Mouse (Mus musculus): Measurements from ENCODE around the gene Neo1. TPM values are rescaled to one million over a fixed set of nuclear protein-coding genes. Genes with fewer than 3 reads are reported as not detected.

The Neo1 gene
- polyA plus RNA-seq, 1 experiment = 17.5 TPM

- Histone ChIP-seq H3K36me3 (ENCODE audit: control insufficient read depth, insufficient read depth, low read length) (no peaks in the 10 kb centered on the region), H3K27ac (ENCODE audit: control insufficient read depth, insufficient read depth, low read depth, low read length) (no peak overlapping the region), H3K4me3 (ENCODE audit: control insufficient read depth, low read depth, low read length) (no peak overlapping the region), H3K4me1 (ENCODE audit: control insufficient read depth, insufficient read depth, low read length) (no peaks in the 10 kb centered on the region), H3K27me3 (ENCODE audit: control insufficient read depth, insufficient read depth, low read length) (no peaks in the 10 kb centered on the region)
- no peak for TF ChIP-seq CTCF (IDR thresholded peaks at IDR 0.05; ENCODE audit: control insufficient read depth, insufficient read depth, insufficient replicate concordance, low read depth, low read length)
- no peak for TF ChIP-seq POLR2A (IDR thresholded peaks at IDR 0.05; ENCODE audit: control insufficient read depth, low read depth, low read length)
Measured at GRCm38 (mm10) chr9:58837174-58837573, 199.1 kb downstream of the Neo1 start.

GRCm38 (mm10) chr9:58832939-58833338 lies 203.3 kb downstream of the Neo1 start:
- H3K36me3 ChIP-seq (ENCODE audit: control insufficient read depth, insufficient read depth, low read length) = no peaks in the 10 kb centered on the region
- no peak overlapping the region for H3K27ac ChIP-seq (ENCODE audit: control insufficient read depth, insufficient read depth, low read depth, low read length)
- TF ChIP-seq POLR2A (IDR thresholded peaks at IDR 0.05; ENCODE audit: control insufficient read depth, low read depth, low read length) = no peak
- no peak for TF ChIP-seq CTCF (IDR thresholded peaks at IDR 0.05; ENCODE audit: control insufficient read depth, insufficient read depth, insufficient replicate concordance, low read depth, low read length)
- no peak overlapping the region for H3K4me3 ChIP-seq (ENCODE audit: control insufficient read depth, low read depth, low read length)
- no peaks in the 10 kb centered on the region for H3K27me3 ChIP-seq (ENCODE audit: control insufficient read depth, insufficient read depth, low read length)
- H3K4me1 ChIP-seq (ENCODE audit: control insufficient read depth, insufficient read depth, low read length) = no peaks in the 10 kb centered on the region; the same call in 1 of the 2 replicates

- H3K27me3 ChIP-seq (ENCODE audit: control insufficient read depth, insufficient read depth, low read length) = no peaks in the 10 kb centered on the region
- TF ChIP-seq POLR2A (IDR thresholded peaks at IDR 0.05; ENCODE audit: control insufficient read depth, low read depth, low read length) (no peak), CTCF (IDR thresholded peaks at IDR 0.05; ENCODE audit: control insufficient read depth, insufficient read depth, insufficient replicate concordance, low read depth, low read length) (no peak)
Measured at GRCm38 (mm10) chr9:58829627-58830026, 206.6 kb downstream of the Neo1 start.

More at GRCm38 (mm10) chr9:58829627-58830026, 206.6 kb downstream of the Neo1 start:
- Histone ChIP-seq H3K4me1 (ENCODE audit: control insufficient read depth, insufficient read depth, low read length) (no peaks in the 10 kb centered on the region; the same call in 1 of the 2 replicates), H3K36me3 (ENCODE audit: control insufficient read depth, insufficient read depth, low read length) (no peaks in the 10 kb centered on the region), H3K27ac (ENCODE audit: control insufficient read depth, insufficient read depth, low read depth, low read length) (no peak overlapping the region), H3K4me3 (ENCODE audit: control insufficient read depth, low read depth, low read length) (no peak overlapping the region)

Other genes starting within 250 kb of the Neo1 start
- 0.09 and 0.16 TPM in 2 replicates for gene Hcn4, start 213.0 kb downstream of the Neo1 start, polyA plus RNA-seq (2012; rRNA removed)